Mouse (Mus musculus) ES-Bruce4 (cell line): Measurements from ENCODE around the gene Matk.

Source experiments
- CTCF ChIP-seq: IDR thresholded peaks from one replicate; pipeline ENCODE4 v1.8.1; 2011; ENCODE audit warnings: low read depth, low read length
- EP300 ChIP-seq: IDR thresholded peaks from 2 replicates; pipeline ENCODE4 v1.6.1; 2011; ENCODE audit warnings: low read depth, low read length; ENCODE audit not compliant: insufficient read depth

- no peak for TF ChIP-seq CTCF
- TF ChIP-seq EP300, result peak; percentile 25; the same call in 1 of the 2 replicates
These were observed 13.7 kb downstream of the Matk start, which contains the start of the genes Mrpl54 and Apba3 for GRCm38 (mm10) chr10:81266211-81267105.
